Mouse (Mus musculus) adrenal gland, postnatal 25 days (tissue): ENCODE measurements at regions not wholly inside any gene's neighbourhood (a gene's known extent, or its start where the extent isn't known, plus 50 kb on each side); places are given as distances from the start of the nearest gene placed in this dataset.

ENCODE experiments used
- DNase-seq: peaks from one replicate; pipeline ENCODE4 v3.0.0; 2021; ENCODE audit warnings: mixed read lengths
- microRNA-seq, 2 experiments: library from miRNA; unstranded; fragments of <30 nt; microRNA quantifications; one replicate each; pipeline ENCODE4 v1.2.0; 2021

- no peak for DNase-seq
Measured at GRCm38 (mm10) chr14:78225677-78226076, 82.2 kb downstream of the Tnfsf11 start.

DNA sequence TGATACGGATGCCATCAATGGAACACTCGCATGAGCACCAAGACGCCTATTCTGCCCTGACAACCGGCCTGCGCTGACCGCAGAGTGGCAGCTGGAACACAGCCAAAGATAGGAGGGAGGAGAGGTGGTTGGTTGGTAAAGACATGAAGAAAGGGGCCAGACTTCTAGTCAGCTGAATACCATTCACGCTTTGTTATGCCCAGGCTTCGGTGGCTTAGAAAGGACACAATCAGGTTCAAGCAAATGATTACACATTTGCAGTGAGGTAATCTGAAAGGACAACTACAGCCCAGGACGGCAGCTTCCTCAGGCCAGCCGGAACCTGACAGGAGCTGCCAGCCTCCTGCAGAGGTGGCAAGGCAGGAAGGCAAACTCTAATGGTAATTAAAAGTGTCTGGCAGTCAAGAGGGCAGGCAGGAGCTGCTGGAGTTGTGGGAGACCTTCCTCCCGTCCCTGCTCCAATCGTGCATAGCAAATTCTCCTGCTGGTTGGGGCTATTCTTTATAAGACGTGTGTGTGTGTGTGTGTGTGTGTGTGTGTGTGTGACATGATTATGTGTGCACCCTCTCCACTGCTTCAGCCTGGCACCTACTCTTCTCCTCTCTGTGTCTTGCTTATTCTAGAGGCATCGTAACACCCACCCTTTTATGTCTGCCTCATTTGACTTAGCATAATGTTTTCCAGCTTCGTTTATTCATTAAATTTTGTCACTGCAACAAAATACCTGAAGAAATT is 91.4 kb downstream of the Tnfsf11 start:
- DNase-seq, result peak; percentile 20

GRCm38 (mm10) chr14:78215491-78215890 is 92.4 kb downstream of the Tnfsf11 start:
- no peak for DNase-seq

DNA sequence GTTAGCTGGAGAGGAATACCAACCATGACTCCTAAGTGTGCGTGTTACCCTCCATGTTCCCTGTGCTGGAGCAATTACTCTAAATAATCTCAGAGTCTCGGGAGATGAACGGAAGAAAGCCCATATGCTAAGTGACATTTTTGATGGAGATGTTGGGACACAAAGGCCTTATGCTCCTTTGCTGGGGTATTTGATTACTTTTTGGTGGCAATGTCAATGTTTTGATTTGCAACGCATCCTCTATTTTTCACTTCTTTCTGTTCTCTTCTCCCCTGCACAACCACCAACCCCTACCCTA is 103.3 kb downstream of the Tnfsf11 start:
- DNase-seq, result no peak

- DNase-seq, result no peak
Measured at GRCm38 (mm10) chr14:78203726-78204565, 103.9 kb downstream of the Tnfsf11 start.

- no peak for DNase-seq
Measured at GRCm38 (mm10) chr14:78202781-78203180, 105.1 kb downstream of the Tnfsf11 start.

DNA sequence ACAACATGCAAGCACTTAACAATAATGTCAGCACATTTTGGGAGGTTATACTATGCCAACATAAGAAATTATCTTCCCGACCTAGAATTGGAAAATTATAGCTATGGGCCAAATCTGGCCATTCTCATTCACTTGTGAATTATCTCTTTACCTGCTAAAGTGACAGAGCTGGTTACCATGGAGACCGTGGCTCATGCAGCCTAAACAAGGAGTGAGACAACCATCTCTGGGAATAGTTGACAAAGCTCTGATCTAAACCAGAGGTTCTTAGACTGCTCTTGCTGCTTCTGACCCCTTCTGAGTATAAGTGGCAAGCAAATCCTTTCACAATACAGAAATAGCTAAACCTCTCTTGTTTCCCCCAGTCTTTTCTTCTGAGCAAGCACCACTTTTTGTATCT is 108.7 kb upstream of the Fam216b start:
- no peak for DNase-seq

- DNase-seq, result no peak
Measured at GRCm38 (mm10) chr14:78179576-78179975, 90.8 kb upstream of the Fam216b start.

DNA sequence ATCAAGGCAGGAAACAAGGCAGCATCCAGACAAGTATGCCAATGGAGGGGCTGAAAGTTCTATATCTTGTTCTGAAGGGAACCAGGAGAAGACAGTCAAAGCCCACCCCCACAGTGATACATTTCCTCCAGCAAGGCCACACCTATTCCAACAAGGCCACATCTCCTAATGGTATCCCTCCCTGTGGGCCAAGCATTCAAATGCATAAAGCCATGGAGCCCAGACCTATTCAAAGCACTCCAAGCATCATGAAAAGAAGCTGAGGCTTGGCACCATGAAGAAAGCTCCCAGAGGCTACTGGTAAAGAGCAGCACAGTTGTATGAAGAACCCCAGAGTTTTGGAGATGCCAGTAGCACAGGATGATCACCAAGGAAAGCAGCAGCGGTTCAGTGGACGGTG is 84.6 kb upstream of the Fam216b start:
- DNase-seq, result no peak

GRCm38 (mm10) chr14:78172956-78173355 is 84.1 kb upstream of the Fam216b start:
- DNase-seq, result no peak

DNA sequence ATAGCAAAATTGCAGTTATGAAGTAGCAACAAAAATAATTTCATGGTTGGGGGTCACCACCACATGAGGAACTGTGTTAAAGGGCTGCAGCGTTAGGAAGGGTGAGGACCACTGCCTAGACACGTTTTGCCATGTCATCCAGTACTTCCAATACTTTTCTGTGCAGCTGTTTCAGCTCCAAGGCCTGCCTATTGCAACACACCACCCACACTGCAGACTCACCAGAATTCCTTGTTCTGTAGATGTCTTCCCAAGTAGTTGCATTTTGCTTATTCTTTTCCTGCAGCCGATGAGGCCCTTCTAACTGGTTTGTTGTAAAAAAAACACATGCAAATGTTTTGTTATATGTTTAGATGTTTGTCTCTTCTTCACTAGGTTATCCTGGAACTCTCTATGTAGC is 72.0 kb upstream of the Fam216b start:
- DNase-seq, result no peak

DNA sequence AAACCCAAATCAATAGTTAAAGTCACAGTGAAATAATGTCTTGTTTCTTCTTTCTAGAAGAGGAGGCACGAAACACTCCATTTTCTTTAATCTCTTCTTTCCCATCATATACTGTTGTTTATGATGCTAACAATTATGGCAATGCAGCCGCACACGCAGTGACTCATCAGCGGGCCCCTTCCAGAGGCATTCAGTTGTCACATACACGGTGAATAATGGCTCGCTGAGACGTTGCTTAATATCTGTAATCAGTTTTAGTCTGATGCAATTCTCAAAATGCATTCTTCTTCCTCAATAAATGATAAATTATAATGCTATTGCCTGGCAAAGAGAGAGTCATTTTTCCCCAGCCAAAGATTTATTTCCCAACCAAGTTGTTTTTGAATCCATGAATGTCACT is 70.8 kb upstream of the Fam216b start:
- DNase-seq, result peak; percentile 18

GRCm38 (mm10) chr14:78157660-78158059 is 68.9 kb upstream of the Fam216b start:
- DNase-seq, result no peak

GRCm38 (mm10) chr14:78148851-78149250 is 60.0 kb upstream of the Fam216b start:
- DNase-seq, result no peak

GRCm38 (mm10) chr14:78143751-78144150 is 54.9 kb upstream of the Fam216b start:
- no peak for DNase-seq

Small RNA genes in the stretch of these regions (microRNA-seq; reads per million reads assigned to microRNA genes)
- 0 reads per million in 2 experiments for gene Mir1971
